Mouse (Mus musculus) ES-Bruce4 (cell line): ENCODE results near the gene Asb15.

ENCODE experiments used
- CTCF ChIP-seq: IDR thresholded peaks from one replicate; pipeline ENCODE4 v1.8.1; 2011; ENCODE audit warnings: low read depth, low read length
- EP300 ChIP-seq: IDR thresholded peaks from 2 replicates; pipeline ENCODE4 v1.6.1; 2011; ENCODE audit warnings: low read depth, low read length; ENCODE audit not compliant: insufficient read depth
- POLR2A ChIP-seq: IDR thresholded peaks from one replicate; pipeline ENCODE4 v1.8.1; 2011; ENCODE audit warnings: low read length; ENCODE audit not compliant: insufficient read depth

DNA sequence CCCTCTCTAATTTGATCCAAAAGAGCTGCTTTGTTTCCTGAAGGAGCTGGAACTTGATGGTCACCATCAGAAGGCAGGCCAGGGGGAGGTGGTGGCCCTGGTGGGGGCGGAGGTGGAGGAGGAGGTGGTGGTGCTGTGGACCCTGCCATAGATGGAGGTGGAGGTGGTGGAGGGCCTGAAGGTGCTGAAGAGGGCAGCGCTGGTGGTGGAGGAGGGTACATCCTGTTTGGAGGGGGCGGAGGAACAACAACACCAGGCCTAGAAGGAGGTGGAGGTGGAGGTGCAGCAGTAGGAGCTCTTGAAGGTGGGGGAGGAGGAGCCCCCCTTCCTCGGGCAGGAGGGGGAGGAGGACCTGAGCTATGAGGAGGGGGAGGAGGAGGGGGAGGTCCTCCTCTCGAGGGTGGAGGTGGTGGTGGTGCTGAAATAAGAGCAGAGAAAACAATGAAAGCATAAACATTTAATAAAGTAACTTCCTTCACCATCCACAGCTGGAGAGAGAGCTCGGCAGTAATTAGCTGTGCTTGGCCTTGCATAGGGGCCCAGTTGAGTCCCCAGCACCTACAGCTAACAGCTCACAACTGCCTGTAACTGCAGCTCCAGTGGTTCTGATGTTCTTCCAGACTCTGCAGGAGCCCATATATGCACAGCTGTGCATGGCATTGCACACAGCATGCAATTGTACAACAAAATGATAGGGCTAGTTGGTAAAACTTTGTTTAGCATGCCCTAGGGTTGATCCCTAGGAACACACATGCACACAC is 91.5 kb downstream of the Asb15 start:
- TF ChIP-seq POLR2A (no peak), CTCF (no peak), EP300 (no peak)
